Comparison of ENCODE assay signal across 8 mouse cellular contexts in genomic region chr11:46431129-46431528, GRCm38 (mm10). TPM values are rescaled to one million over a fixed set of nuclear protein-coding genes. Genes with fewer than 3 reads are reported as not detected.
DNase-seq lines count a peak whose midpoint lies in the region; ATAC-seq lines count a peak whose summit lies in the region.

No protein-coding gene starts in this region.

- H3K9me3 ChIP-seq in intestine, embryonic 14.5 days (ENCODE audit: control insufficient read depth, low read length) = no peaks in the 10 kb centered on the region

- no peak overlapping the region for H3K4me3 ChIP-seq in intestine, embryonic 14.5 days (ENCODE audit: low read depth, low read length)

- peak; percentile 79 for ATAC-seq in intestine, embryonic 14.5 days (replicated peaks; ENCODE audit: low FRiP score, low TSS enrichment, low read depth)
- peak; percentile 96 for ATAC-seq in megakaryocyte progenitor cell, adult 5-6 weeks (replicated peaks; ENCODE audit: poor library complexity)

- WGBS in intestine, embryonic 14.5 days = 14% methylated on average over 3 of the region's 3 CpGs

- no peaks in the 10 kb centered on the region for H3K27me3 ChIP-seq in intestine, embryonic 14.5 days (replicated peaks; ENCODE audit: control insufficient read depth, insufficient read depth, low read length)

- DNase-seq in adrenal gland, adult (ENCODE audit: inconsistent age in 2 of 2, low spot score in 1 of 2) = peak; percentile 72 to 89
- DNase-seq in cerebellum, postnatal 36 days = peak; percentile 78 to 82
- DNase-seq in frontal cortex, postnatal 36 days (ENCODE audit: low spot score in 2 of 2) = peak; percentile 84 to 93
- DNase-seq in intestine, embryonic 14.5 days (ENCODE audit: low spot score) = peak; percentile 81
- DNase-seq in left cerebral cortex, adult 8-10 months (ENCODE audit: low spot score in 2 of 2) = peak; percentile 43 to 87
- DNase-seq in right cerebral cortex, postnatal 14 days = peak; percentile 78
- DNase-seq in urinary bladder, postnatal 4 days (ENCODE audit: low spot score in 2 of 2) = peak; percentile 39 to 76

- H3K9ac ChIP-seq in intestine, embryonic 14.5 days (ENCODE audit: low read length) = no peak overlapping the region

- no peaks in the 10 kb centered on the region for H3K4me1 ChIP-seq in intestine, embryonic 14.5 days (replicated peaks; ENCODE audit: control insufficient read depth, insufficient read depth, low read length)

- no peaks in the 10 kb centered on the region for H3K36me3 ChIP-seq in intestine, embryonic 14.5 days (ENCODE audit: control insufficient read depth, insufficient read depth, low read length)

- no peak overlapping the region for H3K27ac ChIP-seq in intestine, embryonic 14.5 days (ENCODE audit: low read depth)

- H3K4me2 ChIP-seq in intestine, embryonic 14.5 days (ENCODE audit: low read length) = no peak overlapping the region

RNA-seq across cellular contexts. Expression of gene Med7, which starts 5.6 kb away (rescaled TPM):
- polyA plus RNA-seq in intestine, embryonic 14.5 days (2014; fragmentation: Nextera tagmentation; extraction: Ambion mirVana) = 64.7 and 66.6 TPM in 2 replicates
- total RNA-seq in left cerebral cortex, adult 8-10 months (2022) = 10 to 100 TPM; 22.7 to 31.2 (median 25.8) TPM
- total RNA-seq in megakaryocyte progenitor cell, adult 5-6 weeks (2015) = 63.6 and 72.4 TPM in 2 replicates
- total RNA-seq in megakaryocyte progenitor cell, adult 5-6 weeks (2017) = 16.2 and 27.1 TPM in 2 replicates

RNA-seq across cellular contexts. Expression of gene Havcr2, which starts 23.6 kb away (rescaled TPM):
- 0.07 and 0.23 TPM in 2 replicates for polyA plus RNA-seq in intestine, embryonic 14.5 days (2014; fragmentation: Nextera tagmentation; extraction: Ambion mirVana)
- total RNA-seq in left cerebral cortex, adult 8-10 months (2022) = 10 to 100 TPM in 1 of 4 experiments, 1 to 10 TPM in 3; 3.0 to 12.0 (median 6.1) TPM
- total RNA-seq in megakaryocyte progenitor cell, adult 5-6 weeks (2015) = 0.07 and 0.27 TPM in 2 replicates
- total RNA-seq in megakaryocyte progenitor cell, adult 5-6 weeks (2017) = 0.54 and 0.92 TPM in 2 replicates

RNA-seq across cellular contexts. Expression of gene Fam71b, which starts 34.8 kb away (rescaled TPM):
- not detected in 2 replicates for polyA plus RNA-seq in intestine, embryonic 14.5 days (2014; fragmentation: Nextera tagmentation; extraction: Ambion mirVana)
- total RNA-seq in left cerebral cortex, adult 8-10 months (2022) = not detected
- not detected in 2 replicates for total RNA-seq in megakaryocyte progenitor cell, adult 5-6 weeks (2015)
- total RNA-seq in megakaryocyte progenitor cell, adult 5-6 weeks (2017) = not detected in 2 replicates

RNA-seq across cellular contexts. Expression of gene Itk, which starts 41.8 kb away (rescaled TPM):
- polyA plus RNA-seq in intestine, embryonic 14.5 days (2014; fragmentation: Nextera tagmentation; extraction: Ambion mirVana) = 0.30 and 0.39 TPM in 2 replicates
- total RNA-seq in left cerebral cortex, adult 8-10 months (2022) = 1 to 10 TPM in 1 of 4 experiments, under 1 TPM in 3; 0.64 to 1.1 (median 0.72) TPM
- total RNA-seq in megakaryocyte progenitor cell, adult 5-6 weeks (2015) = 0.91 TPM in 1 of 2 replicates, not detected in the other
- total RNA-seq in megakaryocyte progenitor cell, adult 5-6 weeks (2017) = 0.46 and 0.95 TPM in 2 replicates
